Comparison of ENCODE assay signal across 26 mouse cellular contexts in genomic region chr17:79798361-79798760, GRCm38 (mm10).
DNase-seq lines count a peak whose midpoint lies in the region; ATAC-seq and TF ChIP-seq lines count a peak whose summit lies in the region.
"Had no signal": no experiment of that assay in that cellular context is flagged by ENCODE, and none has a peak within 500 bp of the region (broad histone marks: within the 10 kb centered on the region; RNA-seq: fewer than 3 reads in every experiment).

No protein-coding gene starts in this region.

- no peak for ATAC-seq in lung, embryonic 14.5 days (ENCODE audit: insufficient read depth)
- ATAC-seq: CD4-positive, CD25-positive, alpha-beta regulatory T cell, adult 4 months; forebrain, embryonic 14.5 days; forebrain, embryonic 16.5 days had no signal

- DNase-seq in lung, embryonic 14.5 days = peak; percentile 20
- DNase-seq in lung, postnatal 25 days (ENCODE audit: low spot score) = no peak
- peak; percentile 31 for DNase-seq in 3T3-L1 (ENCODE audit: low read depth, low spot score)
- DNase-seq in NIH3T3 (ENCODE audit: low read depth) = peak; percentile 76
- DNase-seq in natural killer cell, adult 2 months (ENCODE audit: low spot score in 2 of 2) = no peak
- DNase-seq in adrenal gland, postnatal 14 days = no peak
- DNase-seq: adrenal gland, adult 2 months; adrenal gland, postnatal 10 days; adrenal gland, postnatal 36 days; B cell, adult 2 months; cerebellum, adult 11-12 months; cerebellum, adult 2 months; cerebellum, adult 9-10 months; cerebellum, postnatal 10 days; cerebellum, postnatal 25 days; embryo, embryonic 11 days had no signal

- H3K4me3 ChIP-seq in lung, embryonic 14.5 days (ENCODE audit: low read depth, low read length) = no peak overlapping the region
- H3K4me3 ChIP-seq: embryonic facial prominence, embryonic 13.5 days; embryonic facial prominence, embryonic 15.5 days; erythroblast, embryonic 14.5 days; forebrain, embryonic 10.5 days; forebrain, embryonic 12.5 days had no signal

- H3K4me2 ChIP-seq in lung, embryonic 14.5 days = no peak overlapping the region
- H3K4me2 ChIP-seq: embryonic facial prominence, embryonic 13.5 days; embryonic facial prominence, embryonic 15.5 days; forebrain, embryonic 12.5 days had no signal

- no peak overlapping the region for H3K9ac ChIP-seq in lung, embryonic 14.5 days
- H3K9ac ChIP-seq: embryonic facial prominence, embryonic 13.5 days; embryonic facial prominence, embryonic 15.5 days; forebrain, embryonic 12.5 days had no signal

- H3K36me3 ChIP-seq in lung, embryonic 14.5 days (ENCODE audit: insufficient read depth) = no peaks in the 10 kb centered on the region
- H3K36me3 ChIP-seq: embryonic facial prominence, embryonic 13.5 days; embryonic facial prominence, embryonic 15.5 days; forebrain, embryonic 10.5 days; forebrain, embryonic 12.5 days; G1E had no signal

- WGBS in lung, embryonic 14.5 days = 49% methylated on average over 6 of the region's 6 CpGs

- no peaks in the 10 kb centered on the region for H3K9me3 ChIP-seq in lung, embryonic 14.5 days (ENCODE audit: low read depth, low read length)
- H3K9me3 ChIP-seq: embryonic facial prominence, embryonic 13.5 days; embryonic facial prominence, embryonic 15.5 days; forebrain, embryonic 10.5 days; forebrain, embryonic 12.5 days; G1E had no signal

- no peaks in the 10 kb centered on the region for H3K4me1 ChIP-seq in lung, embryonic 14.5 days (ENCODE audit: insufficient read depth)
- H3K4me1 ChIP-seq: embryonic facial prominence, embryonic 13.5 days; embryonic facial prominence, embryonic 15.5 days; forebrain, embryonic 10.5 days; forebrain, embryonic 12.5 days had no signal

- TF ChIP-seq CTCF in lung, embryonic 14.5 days (IDR thresholded peaks at IDR 0.05; ENCODE audit: low read depth) = no peak

- no peaks in the 10 kb centered on the region for H3K27me3 ChIP-seq in lung, embryonic 14.5 days (ENCODE audit: insufficient read depth, low read length)
- H3K27me3 ChIP-seq: CH12.LX; embryonic facial prominence, embryonic 13.5 days; embryonic facial prominence, embryonic 15.5 days; forebrain, embryonic 12.5 days had no signal

- no peak overlapping the region for H3K27ac ChIP-seq in lung, embryonic 14.5 days (ENCODE audit: low read depth)
- H3K27ac ChIP-seq: embryonic facial prominence, embryonic 13.5 days; embryonic facial prominence, embryonic 15.5 days; forebrain, embryonic 10.5 days; forebrain, embryonic 12.5 days had no signal

Comparison
In these comparisons a context has a peak if more than half of its experiments do, and no peak if none do; other contexts are left out.
1. DNase-seq: peak in lung, embryonic 14.5 days (single experiment), 3T3-L1 (single experiment) and NIH3T3 (single experiment); none in lung, postnatal 25 days (single experiment), natural killer cell, adult 2 months (0 of 2) and adrenal gland, postnatal 14 days (single experiment).